Mouse (Mus musculus) heart, embryonic 11.5 days (tissue): ENCODE data around the gene Hspa1a. TPM values are rescaled to one million over a fixed set of nuclear protein-coding genes. Genes with fewer than 3 reads are reported as not detected.
A peak's percentile ranks its signal among the peaks of the same experiment; 100 is the strongest.

Experiments used
- ATAC-seq: fragments of 200-750 bp; cut with Nextera tagmentation; replicated peaks from 2 replicates; pipeline ENCODE4 v1.8.0; 2017; ENCODE audit warnings: moderate library complexity; ENCODE audit not compliant: insufficient number of reproducible peaks, low FRiP score, low TSS enrichment
- H3K27ac ChIP-seq: fragments of 300-500 bp; sonication (generic); 2 replicates; pipeline ENCODE4 v1.5.1; 2014; ENCODE audit warnings: mild to moderate bottlenecking, low read depth, low read length
- H3K27me3 ChIP-seq: fragments of 300-500 bp; sonication (generic); 2 replicates; pipeline ENCODE4 v1.6.1; 2014; ENCODE audit warnings: mild to moderate bottlenecking, low read length, mixed read lengths; ENCODE audit not compliant: control insufficient read depth, insufficient read depth
- H3K36me3 ChIP-seq: fragments of 300-500 bp; sonication (generic); 2 replicates; pipeline ENCODE4 v1.6.1; 2014; ENCODE audit warnings: mild to moderate bottlenecking, low read length, moderate library complexity, mixed read lengths; ENCODE audit not compliant: control insufficient read depth, insufficient read depth
- H3K4me1 ChIP-seq: fragments of 300-500 bp; sonication (generic); 2 replicates; pipeline ENCODE4 v1.6.1; 2014; ENCODE audit warnings: low read length; ENCODE audit not compliant: control insufficient read depth, insufficient read depth
- H3K4me2 ChIP-seq: fragments of 300-500 bp; sonication (generic); 2 replicates; pipeline ENCODE4 v1.6.1; 2014; ENCODE audit warnings: mild to moderate bottlenecking, moderate library complexity
- H3K4me3 ChIP-seq: fragments of 300-500 bp; sonication (generic); 2 replicates; pipeline ENCODE4 v1.5.1; 2014; ENCODE audit warnings: low read depth, low read length
- H3K9ac ChIP-seq: fragments of 300-500 bp; sonication (generic); 2 replicates; pipeline ENCODE4 v1.6.1; 2014; ENCODE audit warnings: mild to moderate bottlenecking, low read depth, low read length, moderate library complexity
- H3K9me3 ChIP-seq: fragments of 300-500 bp; sonication (generic); replicated peaks from 2 replicates; pipeline ENCODE4 v1.6.1; 2016; ENCODE audit warnings: low read length; ENCODE audit not compliant: control insufficient read depth
- WGBS: fragments of 180-500 bp; shearing (Covaris S2); extraction: QIAGEN DNeasy Blood & Tissue Kit; methylation state at CpG from one replicate; pipeline ENCODE4 v1.1.7; 2014; ENCODE audit not compliant: insufficient replicate concordance; 5-methylcytosine and 5-hydroxymethylcytosine counted together
- polyA plus RNA-seq: library from polyadenylated mRNA; unstranded; fragments of >200 nt; fragmentation: Nextera tagmentation; extraction: Ambion mirVana; gene quantifications from 2 replicates; pipeline ENCODE4 v1.2.1, GENCODE M21; 2014

The Hspa1a gene
- polyA plus RNA-seq, 1 experiment from 2014 or later, result 1.9 TPM

DNA sequence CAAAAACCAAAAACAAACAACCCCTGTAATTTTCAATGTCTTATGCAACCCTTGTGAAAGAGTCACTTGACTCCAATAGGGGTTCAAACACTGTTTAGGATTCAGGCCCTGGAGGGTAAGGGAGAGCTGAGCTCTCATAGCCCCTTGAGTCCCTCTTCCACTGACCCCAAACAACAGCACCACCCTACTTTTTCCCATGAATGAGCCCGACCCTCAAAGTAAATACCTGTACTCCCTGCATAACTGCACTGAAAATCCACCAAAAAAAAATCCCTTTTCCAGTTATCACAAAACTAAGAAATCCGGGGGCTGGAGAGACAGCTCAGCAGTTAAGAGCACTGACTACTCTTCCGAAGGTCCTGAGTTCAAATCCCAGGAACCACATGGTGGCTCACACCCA, 16.1 kb downstream of the Hspa1a start:
- no peak for ATAC-seq
- no peak overlapping the region for H3K27ac ChIP-seq
- peaks cover 5% of the 10 kb centered on the region for H3K36me3 ChIP-seq
- peaks cover 7% of the 10 kb centered on the region; the same call in 1 of the 2 replicates for H3K27me3 ChIP-seq
- no peak overlapping the region for H3K9ac ChIP-seq
- H3K9me3 ChIP-seq, result no peaks in the 10 kb centered on the region
- H3K4me2 ChIP-seq, result no peak overlapping the region
- no peak overlapping the region for H3K4me3 ChIP-seq
- 75% methylated on average over 3 of the region's 3 CpGs for WGBS
- H3K4me1 ChIP-seq, result peaks cover 11% of the 10 kb centered on the region

DNA sequence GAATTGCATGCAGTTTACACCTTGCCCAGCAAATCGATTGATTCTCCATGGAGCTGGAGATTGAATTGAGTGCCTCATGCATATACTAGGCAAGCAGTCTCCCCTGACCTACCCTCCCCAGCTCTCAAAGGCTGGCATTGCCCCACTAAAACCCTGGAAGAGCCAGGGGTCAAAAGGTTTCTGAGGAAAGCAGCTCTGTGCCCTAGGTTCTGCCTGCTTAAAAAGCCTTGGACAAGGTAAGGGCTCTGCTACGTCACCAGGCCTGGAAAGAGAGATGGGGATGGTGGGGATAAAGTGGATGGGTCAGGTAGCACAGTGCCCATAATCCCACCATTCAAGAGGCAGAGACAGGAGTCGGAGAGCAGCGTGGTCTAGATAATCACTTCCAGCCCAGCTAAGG, 17.1 kb downstream of the Hspa1a start:
- Histone ChIP-seq H3K27me3 (peaks cover 7% of the 10 kb centered on the region; the same call in 1 of the 2 replicates), H3K4me1 (peaks cover 12% of the 10 kb centered on the region), H3K4me2 (no peak overlapping the region), H3K9ac (no peak overlapping the region), H3K4me3 (no peak overlapping the region), H3K36me3 (peaks cover 15% of the 10 kb centered on the region), H3K27ac (no peak overlapping the region), H3K9me3 (no peaks in the 10 kb centered on the region)
- no peak for ATAC-seq
- 78% methylated on average over 4 of the region's 4 CpGs for WGBS

DNA sequence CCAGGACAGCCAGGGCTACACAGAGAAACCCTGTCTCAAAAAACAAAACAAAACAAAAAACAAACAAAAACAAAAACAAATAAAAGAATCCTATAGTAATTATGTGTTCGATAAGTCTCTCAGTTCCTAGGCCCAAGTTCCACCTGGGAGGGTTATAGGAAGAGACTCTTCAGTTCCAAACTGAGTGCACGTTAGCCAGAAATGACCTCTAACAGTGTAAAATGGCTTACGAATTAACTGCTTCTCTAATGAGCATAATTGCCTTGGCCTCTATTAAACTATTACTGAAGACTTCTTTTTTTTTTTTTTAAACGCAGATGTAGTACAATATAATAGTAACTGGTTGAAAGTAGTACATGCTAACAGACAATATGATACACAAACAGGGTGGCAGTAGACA, 18.1 kb downstream of the Hspa1a start:
- 88% methylated on average over 4 of the region's 4 CpGs for WGBS
- no peak for ATAC-seq
- no peak overlapping the region for H3K4me3 ChIP-seq
- peaks cover 7% of the 10 kb centered on the region; the same call in 1 of the 2 replicates for H3K27me3 ChIP-seq
- no peak overlapping the region for H3K4me2 ChIP-seq
- no peak overlapping the region for H3K27ac ChIP-seq
- H3K36me3 ChIP-seq, result peaks cover 19% of the 10 kb centered on the region
- no peaks in the 10 kb centered on the region for H3K9me3 ChIP-seq
- peaks cover 10% of the 10 kb centered on the region for H3K4me1 ChIP-seq
- H3K9ac ChIP-seq, result no peak overlapping the region

DNA sequence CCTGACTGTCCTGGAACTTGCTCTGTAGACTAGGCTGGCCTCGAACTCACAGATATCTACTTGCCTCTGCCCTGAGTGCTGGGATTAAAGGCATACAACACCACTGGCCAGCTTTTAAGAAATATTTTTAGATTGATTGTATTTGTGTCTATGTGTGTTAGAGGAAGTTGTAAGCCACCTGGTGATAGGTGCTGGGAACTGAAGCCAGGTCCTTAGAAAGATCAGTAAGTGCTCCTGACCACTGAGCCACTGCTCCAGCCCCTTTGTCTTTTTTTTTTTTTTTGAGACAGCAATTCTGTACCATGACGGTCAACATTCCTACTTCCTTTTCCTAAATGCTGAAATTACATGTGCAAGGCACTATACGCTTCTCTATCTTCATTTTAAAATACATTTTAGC, 18.7 kb downstream of the Hspa1a start:
- H3K27ac ChIP-seq, result no peak overlapping the region; the same call in 1 of the 2 replicates
- 81% methylated on average over 3 of the region's 3 CpGs for WGBS
- peaks cover 19% of the 10 kb centered on the region for H3K36me3 ChIP-seq
- peaks cover 7% of the 10 kb centered on the region; the same call in 1 of the 2 replicates for H3K27me3 ChIP-seq
- H3K4me1 ChIP-seq, result peaks cover 10% of the 10 kb centered on the region
- ATAC-seq, result no peak
- H3K9me3 ChIP-seq, result no peaks in the 10 kb centered on the region
- H3K4me2 ChIP-seq, result peak overlapping the region; percentile 91; the same call in 1 of the 2 replicates
- H3K9ac ChIP-seq, result no peak overlapping the region
- no peak overlapping the region for H3K4me3 ChIP-seq

DNA sequence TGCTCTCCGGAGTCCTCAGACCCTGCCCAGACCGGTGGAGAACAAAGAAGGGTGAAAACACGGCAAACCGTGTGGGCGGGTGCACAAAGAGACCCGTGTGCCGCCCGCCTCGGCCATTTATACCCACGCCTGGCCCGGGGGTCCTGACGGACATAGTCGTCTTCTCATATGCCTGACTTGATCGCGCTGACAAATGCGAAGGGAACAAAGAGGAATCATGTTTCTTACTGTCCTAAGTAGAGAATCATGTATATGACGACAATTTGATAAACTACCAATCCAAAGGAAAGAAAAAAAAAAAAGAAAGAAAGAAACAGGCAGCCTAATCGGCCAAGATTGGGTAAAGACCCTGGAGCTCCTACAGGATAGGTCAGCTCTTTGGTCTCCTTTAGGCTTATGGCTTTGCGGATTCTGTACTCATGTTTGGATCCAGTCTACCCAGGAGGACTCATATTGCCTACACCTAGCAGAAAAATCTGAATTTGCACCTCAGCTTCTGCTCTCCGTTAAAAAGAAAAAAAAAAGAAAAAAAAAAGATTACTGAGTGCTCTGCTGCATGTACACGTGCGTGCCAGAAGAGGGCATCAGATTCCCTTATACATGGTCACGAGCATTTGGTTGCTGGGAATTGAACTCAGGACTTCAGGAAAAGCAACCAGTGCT, 19.4 kb downstream of the Hspa1a start:
- Histone ChIP-seq H3K4me2 (peak overlapping the region; percentile 91), H3K9ac (peak overlapping the region; percentile 99), H3K4me1 (peaks cover 10% of the 10 kb centered on the region), H3K27ac (peak overlapping the region; percentile 93), H3K9me3 (no peaks in the 10 kb centered on the region), H3K36me3 (peaks cover 19% of the 10 kb centered on the region), H3K27me3 (peaks cover 7% of the 10 kb centered on the region; the same call in 1 of the 2 replicates), H3K4me3 (peak overlapping the region; percentile 99)
- peak; percentile 77 for ATAC-seq
- under 1% methylated on average over 23 of the region's 23 CpGs for WGBS

DNA sequence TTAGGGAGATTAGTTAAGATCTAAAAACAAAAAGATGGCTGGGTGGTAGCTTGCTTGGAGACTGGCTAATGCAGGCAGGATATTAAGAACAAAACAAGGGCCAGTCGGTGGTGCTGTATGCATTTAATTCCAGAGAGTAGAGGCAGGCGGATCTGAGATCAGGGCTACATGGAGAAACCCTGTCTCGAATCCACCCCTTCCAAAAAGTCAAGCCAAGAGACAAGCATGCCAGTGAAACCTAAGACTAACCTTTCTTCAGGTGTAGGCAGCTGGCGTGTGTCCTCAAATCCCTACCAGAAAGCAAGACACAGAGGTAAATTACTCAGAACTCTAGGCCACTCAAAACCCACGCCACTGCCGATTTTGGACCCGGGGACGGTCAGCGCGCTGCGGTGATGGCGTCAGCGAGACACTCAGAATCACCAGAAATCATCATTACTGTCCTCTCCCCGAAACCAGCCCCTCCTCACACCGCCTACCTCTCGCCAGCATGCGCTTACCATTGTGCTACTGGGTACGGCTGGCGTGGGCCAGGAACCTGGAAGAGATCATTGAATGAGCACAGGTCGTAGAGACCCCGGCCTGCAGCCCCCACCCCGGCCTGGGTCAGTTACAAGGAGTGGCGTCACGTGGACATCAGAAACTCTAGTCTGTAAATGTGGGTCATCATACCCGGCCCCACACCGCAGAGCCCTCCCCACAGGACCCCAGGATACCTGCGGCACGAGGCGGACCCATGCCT, 20.1 kb downstream of the Hspa1a start:
- Histone ChIP-seq H3K27ac (peak overlapping the region; percentile 93), H3K9ac (peak overlapping the region; percentile 99), H3K9me3 (no peaks in the 10 kb centered on the region), H3K4me2 (peak overlapping the region; percentile 91), H3K36me3 (peaks cover 19% of the 10 kb centered on the region), H3K4me3 (peak overlapping the region; percentile 99), H3K4me1 (peaks cover 10% of the 10 kb centered on the region), H3K27me3 (peaks cover 5% of the 10 kb centered on the region; the same call in 1 of the 2 replicates)
- 1% methylated on average over 29 of the region's 29 CpGs for WGBS
- peak; percentile 41 for ATAC-seq

DNA sequence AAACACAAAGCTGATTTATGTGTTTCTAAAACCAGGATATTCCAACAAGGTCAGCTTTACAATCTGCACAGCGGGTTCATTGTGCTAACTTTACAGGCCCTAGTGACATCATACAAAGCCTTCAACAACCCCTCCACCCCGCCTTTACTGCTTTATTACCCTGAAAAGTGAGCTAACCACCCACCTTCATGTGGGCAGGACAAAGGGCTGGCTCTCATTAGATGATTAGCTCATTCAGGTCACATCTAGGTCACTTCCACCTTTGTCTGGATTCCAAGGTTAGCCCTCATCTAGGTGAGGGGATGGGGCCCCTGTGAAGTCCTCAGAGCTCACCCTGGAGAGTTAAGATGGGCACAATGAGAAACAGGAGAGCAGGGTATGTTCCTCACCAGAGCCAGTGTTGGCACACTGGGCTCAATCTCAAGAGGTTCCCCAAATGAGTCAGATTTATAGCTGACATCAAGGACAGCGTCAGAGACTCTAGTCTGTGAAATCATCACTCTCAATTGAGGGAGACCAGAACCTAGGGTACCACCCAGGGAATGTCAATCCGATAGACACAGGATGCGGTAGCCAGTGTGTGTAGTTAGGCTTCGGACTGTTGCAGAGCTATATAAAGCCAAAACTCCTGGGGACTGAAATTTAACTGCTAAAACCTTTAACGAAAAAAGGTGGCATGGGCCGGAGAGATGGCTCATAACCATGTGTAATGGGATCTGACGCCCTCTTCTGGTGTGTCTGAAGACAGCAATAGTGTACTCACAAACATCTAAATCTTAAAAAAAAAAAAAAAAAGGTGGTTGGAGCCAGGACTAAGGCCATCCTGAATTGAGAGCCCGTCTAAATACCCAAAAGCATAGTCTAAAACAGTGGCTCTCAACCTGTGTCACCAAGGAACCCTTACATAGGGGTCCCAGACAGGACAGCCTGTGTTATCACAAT, 21.2 kb downstream of the Hspa1a start:
- peaks cover 3% of the 10 kb centered on the region; the same call in 1 of the 2 replicates for H3K27me3 ChIP-seq
- no peaks in the 10 kb centered on the region for H3K9me3 ChIP-seq
- H3K4me2 ChIP-seq, result peak overlapping the region; percentile 91
- H3K4me1 ChIP-seq, result peaks cover 10% of the 10 kb centered on the region
- H3K36me3 ChIP-seq, result peaks cover 19% of the 10 kb centered on the region
- H3K27ac ChIP-seq, result peak overlapping the region; percentile 93
- 36% methylated on average over 10 of the region's 10 CpGs for WGBS
- ATAC-seq, result no peak
- H3K9ac ChIP-seq, result peak overlapping the region; percentile 99
- peak overlapping the region; percentile 99 for H3K4me3 ChIP-seq

DNA sequence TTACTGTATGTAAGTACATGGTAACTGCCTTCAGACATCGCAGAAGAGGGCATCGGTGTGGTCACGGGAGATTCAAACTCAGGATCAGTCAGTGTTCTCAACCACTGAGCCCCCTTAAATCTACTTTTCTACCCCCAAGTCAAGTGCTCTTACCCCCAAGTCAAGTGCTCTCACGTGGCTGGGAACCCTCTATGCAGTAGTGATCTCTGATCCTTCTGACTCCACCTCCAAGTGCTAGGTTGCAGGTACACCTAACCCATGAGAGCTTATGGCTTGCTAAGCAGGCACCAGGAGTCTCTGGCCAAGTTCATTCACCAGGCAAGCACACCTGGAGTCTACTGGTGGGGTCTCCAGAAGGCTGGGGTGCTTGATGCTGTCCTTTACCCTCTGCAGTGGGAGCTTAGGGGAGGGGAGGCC, 22.4 kb downstream of the Hspa1a start:
- no peaks in the 10 kb centered on the region for H3K9me3 ChIP-seq
- H3K4me1 ChIP-seq, result peaks cover 10% of the 10 kb centered on the region
- WGBS, result 37% methylated on average over 4 of the region's 4 CpGs
- H3K27me3 ChIP-seq, result no peaks in the 10 kb centered on the region
- 0 out of 2 replicates have a peak overlapping the region, but pooled peaks have one; percentile 16 for H3K9ac ChIP-seq
- peaks cover 19% of the 10 kb centered on the region for H3K36me3 ChIP-seq
- no peak overlapping the region for H3K4me3 ChIP-seq
- peak overlapping the region; percentile 29; the same call in 1 of the 2 replicates for H3K27ac ChIP-seq
- no peak overlapping the region; the same call in 1 of the 2 replicates for H3K4me2 ChIP-seq
- no peak for ATAC-seq
